Mouse (Mus musculus): ENCODE measurements at regions not wholly inside any gene's neighbourhood (a gene's known extent, or its start where the extent isn't known, plus 50 kb on each side); places are given as distances from the start of the nearest gene placed in this dataset.

DNA sequence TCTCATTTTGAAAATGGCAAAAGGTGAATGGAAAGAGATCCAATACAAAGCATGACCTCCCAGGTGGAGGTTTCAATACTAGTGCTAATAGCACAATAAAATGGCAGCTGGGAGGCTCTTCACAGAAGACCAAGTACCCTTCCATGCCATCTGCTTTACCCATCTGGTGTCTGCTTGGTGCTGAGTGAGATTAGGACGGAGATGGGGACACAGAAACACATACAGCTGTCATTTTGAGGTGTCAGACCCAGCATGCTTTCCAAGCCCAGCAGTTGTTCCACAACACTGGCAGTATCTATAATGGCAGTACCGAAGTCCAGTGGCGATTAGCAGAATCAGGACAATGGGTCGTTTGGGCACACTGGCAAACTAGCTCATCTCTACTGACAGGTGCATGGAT, 118.9 kb upstream of the 1700064H15Rik start:
- ATAC-seq (ENCODE audit: low FRiP score): no peak
- 77% methylated on average over 4 of the region's 4 CpGs for WGBS
- no peak overlapping the region for H3K27ac ChIP-seq
- no peaks in the 10 kb centered on the region for H3K9me3 ChIP-seq
- H3K4me3 ChIP-seq: no peak overlapping the region
- H3K4me2 ChIP-seq: no peak overlapping the region
- H3K4me1 ChIP-seq (replicated peaks): no peaks in the 10 kb centered on the region
- H3K27me3 ChIP-seq: no peaks in the 10 kb centered on the region
- no peaks in the 10 kb centered on the region for H3K36me3 ChIP-seq
- no peak overlapping the region for H3K9ac ChIP-seq

DNA sequence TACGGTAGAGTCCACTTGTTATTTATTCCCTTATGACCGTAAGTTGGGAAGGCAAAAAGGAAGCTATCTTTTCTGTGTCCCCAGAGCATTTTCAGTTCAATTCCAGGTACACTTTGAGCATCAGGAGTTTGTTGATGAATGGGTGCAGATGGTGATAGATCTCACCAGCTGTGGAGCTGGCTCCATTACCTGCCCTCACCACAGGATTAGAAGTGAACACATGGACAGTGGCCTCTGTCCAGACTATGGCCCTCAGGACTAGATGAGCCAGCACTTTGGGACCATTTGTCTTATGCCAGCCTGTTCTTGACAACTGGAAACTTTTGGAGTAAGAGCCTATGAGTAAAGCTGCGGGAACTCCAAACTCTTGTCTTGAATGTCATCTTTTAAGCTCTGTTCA, 123.5 kb upstream of the 1700064H15Rik start:
- H3K4me1 ChIP-seq (replicated peaks): no peaks in the 10 kb centered on the region
- H3K4me2 ChIP-seq: no peak overlapping the region
- no peaks in the 10 kb centered on the region for H3K36me3 ChIP-seq
- H3K27me3 ChIP-seq: no peaks in the 10 kb centered on the region
- H3K9ac ChIP-seq: no peak overlapping the region
- no peak overlapping the region for H3K27ac ChIP-seq
- no peak for ATAC-seq (ENCODE audit: low FRiP score)
- 93% methylated on average over 3 of the region's 3 CpGs for WGBS
- no peak overlapping the region for H3K4me3 ChIP-seq
- H3K9me3 ChIP-seq: no peaks in the 10 kb centered on the region

DNA sequence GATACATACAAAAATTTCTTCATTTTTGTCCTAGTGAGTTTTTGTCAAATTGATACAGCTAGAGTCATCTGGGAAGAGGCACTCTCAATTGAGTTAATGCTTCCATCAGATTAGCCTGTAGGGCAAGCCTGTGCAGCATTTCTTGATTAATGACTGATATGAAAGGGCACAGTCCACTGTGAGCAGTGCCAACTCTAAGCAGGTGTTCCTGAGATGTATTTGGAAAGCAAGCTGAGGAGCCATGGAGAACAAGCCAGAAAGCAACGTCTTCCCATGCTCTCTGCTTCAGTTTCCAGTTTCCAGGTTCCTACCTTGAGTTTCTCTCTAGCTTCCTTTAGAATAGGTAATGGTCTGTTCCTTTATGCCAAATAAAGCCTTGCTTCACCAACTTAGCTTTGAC, 125.5 kb upstream of the 1700064H15Rik start:
- H3K4me1 ChIP-seq (replicated peaks): no peaks in the 10 kb centered on the region
- 69% methylated on average over 1 of the region's 1 CpGs for WGBS
- H3K36me3 ChIP-seq: no peaks in the 10 kb centered on the region
- no peak overlapping the region for H3K4me2 ChIP-seq
- H3K9me3 ChIP-seq: no peaks in the 10 kb centered on the region
- no peak for ATAC-seq (ENCODE audit: low FRiP score)
- H3K4me3 ChIP-seq: no peak overlapping the region
- no peaks in the 10 kb centered on the region for H3K27me3 ChIP-seq
- no peak overlapping the region for H3K9ac ChIP-seq
- H3K27ac ChIP-seq: no peak overlapping the region

DNA sequence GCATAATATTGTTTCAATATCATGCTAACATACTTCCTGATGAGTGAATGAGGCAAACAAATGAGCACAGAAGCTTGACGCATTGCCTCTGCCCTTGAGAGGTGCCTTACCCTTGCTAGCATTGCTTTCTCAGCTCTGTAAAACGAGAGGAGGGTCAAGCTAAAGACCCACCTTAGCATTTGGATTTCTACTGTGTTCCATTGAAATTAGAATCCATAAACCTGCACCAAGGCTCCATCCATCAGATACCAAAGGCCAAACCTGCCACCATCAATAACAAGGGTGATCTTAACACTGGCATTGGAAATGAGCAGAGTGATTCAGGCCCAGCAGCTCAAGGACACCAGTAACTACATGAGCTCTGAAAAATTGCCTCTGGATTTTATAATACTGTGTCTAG, 126.2 kb upstream of the 1700064H15Rik start:
- H3K9me3 ChIP-seq: no peaks in the 10 kb centered on the region
- 78% methylated on average over 2 of the region's 2 CpGs for WGBS
- H3K27ac ChIP-seq: no peak overlapping the region
- no peak overlapping the region for H3K4me3 ChIP-seq
- no peak overlapping the region for H3K9ac ChIP-seq
- H3K27me3 ChIP-seq: no peaks in the 10 kb centered on the region
- H3K4me1 ChIP-seq (replicated peaks): no peaks in the 10 kb centered on the region
- no peak overlapping the region for H3K4me2 ChIP-seq
- ATAC-seq (ENCODE audit: low FRiP score): no peak
- no peaks in the 10 kb centered on the region for H3K36me3 ChIP-seq

DNA sequence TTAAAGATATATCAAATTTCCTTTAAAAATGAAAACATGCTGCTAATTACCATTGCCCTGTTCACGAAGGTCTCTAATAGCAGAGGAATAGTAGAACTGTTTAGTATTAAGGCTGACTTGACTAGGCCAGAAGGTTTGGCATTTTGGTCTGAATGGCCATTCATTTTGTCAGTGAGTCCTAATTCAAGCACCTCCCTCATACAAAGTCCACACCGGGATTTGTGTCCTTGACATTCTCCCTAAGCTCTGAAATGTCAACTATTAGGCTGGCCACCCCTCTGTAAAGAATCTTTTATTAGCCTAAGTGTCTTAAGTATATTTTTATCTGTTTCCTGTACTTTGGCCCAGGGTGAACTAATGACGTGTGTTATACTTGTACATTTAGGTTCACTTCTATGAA, 126.7 kb upstream of the 1700064H15Rik start:
- H3K27ac ChIP-seq: no peak overlapping the region
- no peak for ATAC-seq (ENCODE audit: low FRiP score)

DNA sequence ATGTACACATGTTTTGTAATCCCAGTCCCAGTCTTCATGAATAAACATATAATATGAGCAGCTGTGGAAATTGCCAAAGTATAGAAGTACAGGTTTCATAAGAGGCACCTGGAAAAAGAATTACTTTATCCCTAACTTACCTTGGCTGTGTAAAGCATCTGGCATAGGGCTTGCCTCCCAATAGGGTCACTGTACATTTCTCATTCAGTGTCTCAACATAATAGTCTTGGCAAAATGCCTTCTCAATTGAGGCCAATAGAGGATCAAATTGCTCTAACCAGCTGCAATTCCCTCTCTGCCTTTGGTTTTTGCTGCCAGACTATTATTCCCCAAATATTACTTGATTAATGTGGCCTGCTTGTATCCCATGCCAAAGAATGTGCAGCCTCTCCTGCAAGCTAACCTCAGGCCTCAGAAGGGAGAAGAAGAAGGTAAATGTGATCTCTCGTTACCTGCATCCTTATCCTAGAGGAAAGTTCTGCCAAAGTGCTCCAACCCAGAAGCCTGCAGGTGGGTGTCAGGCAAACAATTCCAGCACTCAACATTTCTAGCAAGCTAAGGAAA, 158.2 kb upstream of the Cp start:
- ATAC-seq (ENCODE audit: low FRiP score): no peak
- no peak overlapping the region for H3K27ac ChIP-seq
- no peak overlapping the region for H3K4me3 ChIP-seq
- no peak overlapping the region for H3K9ac ChIP-seq
- WGBS: 86% methylated on average over 1 of the region's 1 CpGs
- no peaks in the 10 kb centered on the region for H3K27me3 ChIP-seq
- H3K36me3 ChIP-seq: no peaks in the 10 kb centered on the region
- no peak overlapping the region for H3K4me2 ChIP-seq
- H3K9me3 ChIP-seq: no peaks in the 10 kb centered on the region
- no peaks in the 10 kb centered on the region for H3K4me1 ChIP-seq (replicated peaks)

More for the DNA sequence above, 126.7 kb upstream of the 1700064H15Rik start:
- Histone ChIP-seq H3K4me1 (replicated peaks) (no peaks in the 10 kb centered on the region), H3K4me3 (no peak overlapping the region), H3K4me2 (no peak overlapping the region), H3K36me3 (no peaks in the 10 kb centered on the region), H3K27me3 (no peaks in the 10 kb centered on the region), H3K9me3 (no peaks in the 10 kb centered on the region), H3K9ac (no peak overlapping the region)
- 90% methylated on average over 3 of the region's 3 CpGs for WGBS

DNA sequence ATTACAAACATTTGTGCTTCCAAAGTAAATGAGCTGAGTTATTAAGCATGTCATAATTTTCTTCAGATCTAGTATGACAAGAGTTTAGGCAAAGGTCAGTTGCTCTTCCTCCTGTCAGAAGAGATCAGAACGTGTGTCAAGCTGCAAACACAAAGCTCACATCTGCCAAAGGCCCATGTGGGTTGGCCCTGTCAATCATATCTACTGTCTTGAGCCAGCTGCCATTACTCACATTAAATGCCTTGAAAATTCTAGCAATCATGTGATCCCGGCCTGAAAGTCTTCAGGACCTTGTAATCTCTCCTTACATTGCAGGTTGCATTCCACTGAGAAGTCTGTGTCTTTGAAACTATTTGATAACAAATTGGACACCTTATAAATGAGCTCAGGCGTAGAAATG, 146.8 kb upstream of the Cp start:
- Histone ChIP-seq H3K9ac (no peak overlapping the region), H3K27me3 (no peaks in the 10 kb centered on the region), H3K9me3 (no peaks in the 10 kb centered on the region), H3K4me2 (no peak overlapping the region), H3K4me1 (replicated peaks) (no peaks in the 10 kb centered on the region), H3K27ac (no peak overlapping the region), H3K36me3 (no peaks in the 10 kb centered on the region), H3K4me3 (no peak overlapping the region)
- WGBS: 78% methylated on average over 3 of the region's 3 CpGs
- no peak for ATAC-seq (ENCODE audit: low FRiP score)

DNA sequence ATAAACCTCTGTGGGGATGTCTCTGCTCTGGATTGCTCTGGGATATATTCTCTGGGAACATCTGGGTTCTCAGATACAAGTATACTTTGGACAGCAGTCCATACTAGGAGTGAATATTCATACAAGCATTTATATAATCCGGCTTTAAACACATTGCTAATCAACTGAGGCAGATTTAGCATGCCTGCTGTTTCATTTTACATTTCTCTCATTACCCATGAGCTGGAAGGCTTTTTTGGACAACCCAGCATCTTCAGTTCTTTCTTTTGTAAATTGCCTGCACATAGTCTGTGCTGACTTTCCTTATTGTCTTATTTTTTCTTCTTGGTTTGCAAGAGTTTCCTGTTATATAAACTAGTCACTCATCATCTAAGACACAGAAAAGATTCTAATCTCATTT, 131.9 kb upstream of the Cp start:
- H3K9me3 ChIP-seq: no peaks in the 10 kb centered on the region
- ATAC-seq (ENCODE audit: low FRiP score): no peak
- H3K36me3 ChIP-seq: no peaks in the 10 kb centered on the region
- no peak overlapping the region for H3K27ac ChIP-seq
- no peak overlapping the region for H3K4me3 ChIP-seq
- 97% methylated on average over 1 of the region's 1 CpGs for WGBS
- no peak overlapping the region for H3K9ac ChIP-seq
- no peaks in the 10 kb centered on the region for H3K27me3 ChIP-seq
- H3K4me1 ChIP-seq (replicated peaks): no peaks in the 10 kb centered on the region
- H3K4me2 ChIP-seq: no peak overlapping the region

DNA sequence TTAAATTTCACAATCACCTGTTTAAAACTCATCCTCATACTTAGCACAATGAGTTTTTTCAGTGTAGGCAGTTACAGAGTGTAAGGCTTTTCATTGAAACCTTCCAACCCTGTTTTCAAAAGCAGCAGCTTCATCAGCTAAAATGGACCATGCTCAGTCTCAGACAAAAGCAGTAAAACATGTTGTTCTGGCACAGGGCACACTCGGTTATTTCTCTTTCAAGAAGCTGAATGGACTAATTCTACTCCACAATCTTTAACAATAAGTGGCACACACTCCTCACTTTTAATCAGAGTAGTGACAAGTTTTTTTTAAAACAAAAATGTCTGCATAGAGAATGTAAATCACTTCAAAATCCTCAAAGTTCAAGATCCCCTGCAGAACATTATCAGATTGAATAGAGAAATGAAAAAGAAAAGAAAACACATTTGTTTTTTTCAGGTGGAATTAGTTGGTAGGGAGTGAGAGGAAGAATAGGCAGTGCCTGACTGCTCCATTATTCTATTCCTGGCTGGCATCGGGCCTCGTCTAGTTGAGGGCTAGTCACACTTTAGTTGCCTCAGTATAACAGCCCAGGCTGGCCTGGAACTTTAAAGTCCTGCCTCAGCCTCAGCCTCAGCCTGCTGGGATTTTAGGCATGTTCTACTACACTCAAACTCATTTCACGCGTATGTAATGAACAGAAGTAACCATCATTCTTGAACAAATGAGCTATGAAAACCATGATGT, 128.2 kb upstream of the Cp start:
- no peaks in the 10 kb centered on the region for H3K36me3 ChIP-seq
- H3K4me2 ChIP-seq: no peak overlapping the region
- H3K9ac ChIP-seq: no peak overlapping the region
- no peaks in the 10 kb centered on the region for H3K4me1 ChIP-seq (replicated peaks)
- WGBS: 61% methylated on average over 5 of the region's 5 CpGs
- H3K27me3 ChIP-seq: no peaks in the 10 kb centered on the region
- no peak for ATAC-seq (ENCODE audit: low FRiP score)
- H3K27ac ChIP-seq: no peak overlapping the region
- H3K9me3 ChIP-seq: no peaks in the 10 kb centered on the region
- no peak overlapping the region for H3K4me3 ChIP-seq

DNA sequence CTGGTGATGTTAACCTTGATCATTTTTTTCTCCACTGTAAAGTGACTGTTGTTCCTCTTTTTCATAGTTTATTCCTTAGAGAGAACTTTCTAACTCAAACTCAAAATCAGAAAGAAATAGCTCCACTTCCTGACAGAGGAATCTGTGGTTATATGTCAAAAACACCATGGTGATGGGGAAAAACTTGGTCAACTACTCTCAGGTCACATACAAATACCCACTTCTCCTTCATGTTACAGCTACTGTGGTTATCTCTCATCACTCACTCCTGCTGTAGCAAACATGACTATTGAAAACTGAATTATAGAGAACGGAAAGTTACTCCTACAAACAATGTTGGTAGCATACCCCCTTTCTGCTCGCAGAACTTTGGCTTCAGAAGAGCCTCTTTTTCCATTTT, 127.1 kb upstream of the Cp start:
- no peaks in the 10 kb centered on the region for H3K4me1 ChIP-seq (replicated peaks)
- WGBS: 93% methylated on average over 2 of the region's 2 CpGs

DNA sequence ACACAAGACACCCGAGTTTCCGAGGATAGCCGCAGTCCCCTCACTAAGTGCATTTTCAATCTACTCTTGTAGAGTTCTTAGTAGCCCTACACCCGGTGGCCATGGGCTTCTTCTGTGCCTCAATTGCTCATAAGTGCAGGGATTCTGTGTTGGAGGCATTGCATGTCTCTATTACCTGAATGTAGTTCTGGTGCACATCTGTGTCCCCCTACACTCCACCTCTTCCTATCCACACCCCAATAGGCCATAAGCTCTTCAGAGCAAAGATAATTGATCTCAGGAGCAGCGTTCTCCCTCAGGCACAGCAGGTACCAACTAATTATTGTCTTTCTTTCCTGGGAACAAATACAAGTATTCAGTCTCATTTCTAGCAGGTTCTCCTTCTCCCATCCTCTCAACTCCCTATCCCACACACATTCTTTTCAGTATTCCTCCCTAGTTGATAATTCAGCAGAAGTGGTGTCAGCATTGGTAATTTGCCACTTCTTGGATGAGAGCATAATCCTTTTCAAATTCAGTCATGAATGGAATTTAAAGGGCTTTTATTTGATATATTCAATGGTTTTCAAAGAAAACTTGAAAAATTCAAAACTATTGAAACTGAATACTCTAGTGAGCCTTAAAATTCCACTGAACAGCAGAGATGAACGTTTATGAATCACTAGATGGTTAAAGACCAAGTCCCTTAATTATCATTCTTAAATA, 108.7 kb upstream of the Cp start:
- Histone ChIP-seq H3K9ac (no peak overlapping the region), H3K27ac (no peak overlapping the region), H3K27me3 (no peaks in the 10 kb centered on the region), H3K4me1 (replicated peaks) (no peaks in the 10 kb centered on the region), H3K4me3 (no peak overlapping the region), H3K4me2 (no peak overlapping the region), H3K9me3 (no peaks in the 10 kb centered on the region), H3K36me3 (no peaks in the 10 kb centered on the region)
- WGBS: 83% methylated on average over 6 of the region's 6 CpGs
- no peak for ATAC-seq (ENCODE audit: low FRiP score)

More for the DNA sequence above, 127.1 kb upstream of the Cp start:
- no peaks in the 10 kb centered on the region for H3K27me3 ChIP-seq
- no peaks in the 10 kb centered on the region for H3K36me3 ChIP-seq
- H3K9me3 ChIP-seq: no peaks in the 10 kb centered on the region
- H3K4me3 ChIP-seq: no peak overlapping the region
- no peak overlapping the region for H3K9ac ChIP-seq
- no peak for ATAC-seq (ENCODE audit: low FRiP score)
- no peak overlapping the region for H3K4me2 ChIP-seq
- H3K27ac ChIP-seq: no peak overlapping the region

DNA sequence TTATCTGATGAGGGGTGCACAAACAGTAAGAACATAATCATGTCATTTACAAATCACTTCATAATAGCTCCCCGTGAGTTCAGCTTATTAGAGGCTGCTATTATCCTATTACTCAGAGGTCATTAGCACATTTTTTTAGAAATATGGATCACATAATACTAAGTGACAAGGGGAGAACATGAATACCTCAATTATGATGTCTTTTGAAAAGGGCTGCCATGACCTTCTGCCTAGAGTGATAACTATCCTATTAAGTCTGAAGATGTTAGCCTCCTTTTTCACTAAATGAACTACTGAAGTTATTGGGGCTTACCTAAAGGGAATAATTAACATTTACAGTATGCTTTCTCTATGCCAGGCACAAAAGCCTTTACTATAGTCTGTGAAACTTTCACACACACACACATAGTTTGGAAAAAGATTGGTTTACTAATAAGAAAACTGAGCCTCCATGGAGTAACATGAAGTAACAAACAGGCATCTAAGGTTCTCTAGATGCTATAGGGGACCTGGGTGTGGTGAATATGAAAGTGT, 108.1 kb upstream of the Cp start:
- no peak overlapping the region for H3K27ac ChIP-seq
- 79% methylated on average over 1 of the region's 1 CpGs for WGBS
- no peaks in the 10 kb centered on the region for H3K4me1 ChIP-seq (replicated peaks)
- no peak overlapping the region for H3K4me3 ChIP-seq
- H3K4me2 ChIP-seq: no peak overlapping the region
- no peaks in the 10 kb centered on the region for H3K27me3 ChIP-seq
- no peaks in the 10 kb centered on the region for H3K36me3 ChIP-seq
- no peaks in the 10 kb centered on the region for H3K9me3 ChIP-seq
- no peak for ATAC-seq (ENCODE audit: low FRiP score)
- no peak overlapping the region for H3K9ac ChIP-seq

DNA sequence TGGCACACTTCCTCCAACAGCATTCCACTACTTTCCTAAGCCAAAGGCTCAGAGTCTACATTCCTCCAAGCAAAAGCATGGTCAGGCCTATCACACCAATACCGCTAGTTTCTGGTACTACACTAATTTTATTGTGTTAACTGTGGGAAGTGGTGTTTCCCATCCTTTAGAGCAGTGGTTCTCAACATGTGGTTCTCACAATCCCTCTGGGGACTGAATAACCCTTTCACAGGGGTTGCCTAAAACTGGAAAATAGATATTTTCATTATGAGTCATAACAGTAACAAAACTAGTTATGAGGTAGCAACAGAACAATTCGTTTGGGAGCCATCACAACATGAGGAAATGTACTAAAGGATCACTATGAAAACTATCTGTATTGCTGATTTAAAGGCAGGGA, 74.2 kb upstream of the Cp start:
- H3K4me1 ChIP-seq (replicated peaks): no peaks in the 10 kb centered on the region
- H3K9ac ChIP-seq: no peak overlapping the region
- 69% methylated on average over 2 of the region's 2 CpGs for WGBS
- no peak for ATAC-seq (ENCODE audit: low FRiP score)
- no peaks in the 10 kb centered on the region for H3K27me3 ChIP-seq
- no peaks in the 10 kb centered on the region for H3K36me3 ChIP-seq
- H3K4me3 ChIP-seq: no peak overlapping the region
- H3K27ac ChIP-seq: no peak overlapping the region
- H3K9me3 ChIP-seq: no peaks in the 10 kb centered on the region
- H3K4me2 ChIP-seq: no peak overlapping the region
